Mouse (Mus musculus) liver, adult (tissue): ENCODE data around the gene Xpo4.

Experiments
- GATA4 ChIP-seq: IDR thresholded peaks from 2 replicates; pipeline ENCODE4 v1.6.1; 2014; ENCODE audit warnings: mild to moderate bottlenecking, low read length; ENCODE audit not compliant: insufficient replicate concordance

Xpo4 gene

GRCm38 (mm10) chr14:57692517-57693130, 27.4 kb upstream of the Xpo4 start:
- TF ChIP-seq GATA4, result no peak

DNA sequence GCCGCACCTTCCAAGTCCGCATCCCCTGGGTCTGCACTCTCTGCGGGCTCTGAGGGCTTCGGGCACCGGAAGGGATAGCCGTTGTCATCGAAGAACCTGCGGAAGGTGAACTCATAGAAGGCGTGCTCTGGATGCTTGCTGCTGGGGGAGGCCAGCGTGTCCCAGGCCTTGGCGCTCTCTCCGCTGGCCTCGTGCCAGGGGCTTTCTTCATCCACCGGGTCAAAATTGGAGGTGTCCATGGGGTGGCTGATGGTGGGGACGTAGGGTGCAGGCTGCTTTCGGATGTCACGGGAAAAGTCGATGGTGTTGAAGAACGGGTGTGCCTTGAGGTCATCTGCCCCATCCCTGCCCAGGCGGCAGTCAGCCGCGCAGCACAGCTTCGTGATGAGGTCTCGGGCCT, 26.1 kb upstream of the Xpo4 start:
- no peak for TF ChIP-seq GATA4

- no peak for TF ChIP-seq GATA4
These were observed 25.5 kb upstream of the Xpo4 start for GRCm38 (mm10) chr14:57690681-57691080.

DNA sequence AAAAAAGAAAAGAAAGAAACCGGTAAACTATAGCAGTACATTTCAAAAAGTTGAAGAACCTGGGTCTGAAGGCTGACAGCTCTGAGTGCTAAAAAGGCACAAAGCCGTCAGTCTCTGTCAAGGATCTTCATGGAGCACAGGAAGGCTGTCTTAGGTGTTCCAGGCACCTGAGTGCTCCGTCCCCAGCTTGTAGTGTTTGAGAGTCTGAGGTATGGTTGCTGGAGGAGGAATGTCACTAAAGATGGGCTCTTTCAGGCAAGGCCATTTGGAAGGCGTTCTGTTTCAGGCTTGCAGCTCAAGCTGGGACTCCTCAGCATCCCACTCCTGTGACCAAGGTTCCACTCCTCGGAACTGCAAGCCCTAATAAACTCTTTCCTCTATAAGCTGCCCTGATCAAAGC, 22.2 kb upstream of the Xpo4 start:
- TF ChIP-seq GATA4, result no peak

- TF ChIP-seq GATA4, result no peak
These were observed 21.4 kb upstream of the Xpo4 start for GRCm38 (mm10) chr14:57686647-57687046.

- no peak for TF ChIP-seq GATA4
These were observed 19.3 kb upstream of the Xpo4 start for GRCm38 (mm10) chr14:57684579-57684978.

DNA sequence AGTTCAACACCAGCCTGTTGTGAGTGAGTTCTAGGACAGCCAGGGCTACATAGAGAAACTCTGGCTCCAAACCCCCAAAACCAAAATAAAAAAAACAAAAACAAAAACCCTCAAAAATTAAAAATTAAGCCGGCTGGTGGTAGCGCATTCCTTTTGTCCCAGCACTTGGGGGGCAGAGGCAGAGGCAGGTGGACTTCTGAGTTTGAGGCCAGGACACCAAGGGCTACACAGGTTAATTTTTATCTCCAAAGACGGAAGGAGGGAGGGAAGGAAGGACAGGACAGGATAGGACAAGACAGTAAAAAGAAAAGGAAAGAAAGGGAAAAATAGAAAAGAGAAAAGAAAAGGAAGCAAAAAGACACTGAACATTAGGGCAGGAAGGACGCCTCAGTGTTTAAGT, 17.5 kb upstream of the Xpo4 start:
- no peak for TF ChIP-seq GATA4

- no peak for TF ChIP-seq GATA4
These were observed 14.8 kb upstream of the Xpo4 start for GRCm38 (mm10) chr14:57679958-57680535.

DNA sequence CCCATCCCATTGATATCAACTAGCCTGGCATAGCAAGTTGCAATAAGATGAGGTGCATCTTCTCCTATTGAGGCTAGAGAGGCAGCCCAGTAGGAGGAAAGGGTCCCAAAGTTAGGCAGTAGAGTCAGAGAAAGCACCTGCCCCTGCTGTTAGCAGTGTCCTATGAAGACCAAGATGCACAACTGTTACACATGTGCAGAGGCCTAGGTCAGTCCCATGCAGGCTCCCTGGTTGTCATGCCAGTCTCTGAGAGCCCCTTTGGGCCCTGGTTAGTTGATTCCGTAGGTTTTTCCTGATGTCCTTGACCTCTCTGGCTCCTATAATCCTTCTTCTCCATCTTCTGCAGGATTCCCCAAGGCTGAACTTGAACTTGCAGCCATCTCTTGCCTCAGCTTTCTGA, 14.3 kb upstream of the Xpo4 start:
- TF ChIP-seq GATA4, result no peak

DNA sequence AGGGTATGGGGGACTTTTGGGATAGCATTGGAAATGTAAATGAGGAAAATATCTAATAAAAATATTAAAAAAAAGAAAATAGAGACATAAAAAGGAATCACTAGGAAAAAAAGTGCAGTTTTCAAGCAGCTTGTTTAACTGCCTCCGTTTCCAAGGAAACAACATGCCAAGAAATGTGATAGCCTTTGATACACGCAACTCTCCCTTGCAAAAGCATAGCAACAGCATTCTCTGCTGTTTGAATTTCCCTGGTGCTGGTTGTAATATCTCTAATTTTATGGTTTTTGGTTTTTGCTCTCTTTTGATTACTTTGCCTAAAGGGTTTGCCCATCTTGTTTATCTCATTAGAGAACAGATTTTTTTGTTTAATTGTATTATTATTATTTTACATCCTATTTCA, 10.3 kb upstream of the Xpo4 start:
- no peak for TF ChIP-seq GATA4

GRCm38 (mm10) chr14:57665628-57665950, 359 bp upstream of the Xpo4 start:
- no peak for TF ChIP-seq GATA4

GRCm38 (mm10) chr14:57664311-57664821, 864 bp downstream of the Xpo4 start:
- TF ChIP-seq GATA4, result no peak

- no peak for TF ChIP-seq GATA4
These were observed 1.6 kb downstream of the Xpo4 start for GRCm38 (mm10) chr14:57663630-57664029.

GRCm38 (mm10) chr14:57658301-57658700, 6.9 kb downstream of the Xpo4 start:
- no peak for TF ChIP-seq GATA4

DNA sequence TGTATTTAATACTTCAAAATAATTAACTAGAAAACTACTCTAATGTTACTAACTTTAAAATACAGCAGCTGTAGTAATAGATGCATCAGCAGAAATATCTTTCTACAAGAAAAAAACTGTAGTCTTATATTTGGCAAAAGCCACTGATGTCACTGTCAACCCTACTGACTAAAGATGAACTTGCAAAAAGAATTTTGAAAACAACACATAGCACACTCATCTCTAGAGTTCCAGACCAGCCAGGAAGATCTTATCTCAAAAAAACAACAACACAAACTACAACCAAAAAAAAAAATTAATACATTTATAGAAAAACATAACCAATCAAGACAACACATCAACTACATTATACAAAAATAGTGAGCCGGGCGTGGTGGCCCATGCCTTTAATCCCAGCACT, 7.7 kb downstream of the Xpo4 start:
- no peak for TF ChIP-seq GATA4

- no peak for TF ChIP-seq GATA4
These were observed 15.7 kb downstream of the Xpo4 start for GRCm38 (mm10) chr14:57649501-57649900.

DNA sequence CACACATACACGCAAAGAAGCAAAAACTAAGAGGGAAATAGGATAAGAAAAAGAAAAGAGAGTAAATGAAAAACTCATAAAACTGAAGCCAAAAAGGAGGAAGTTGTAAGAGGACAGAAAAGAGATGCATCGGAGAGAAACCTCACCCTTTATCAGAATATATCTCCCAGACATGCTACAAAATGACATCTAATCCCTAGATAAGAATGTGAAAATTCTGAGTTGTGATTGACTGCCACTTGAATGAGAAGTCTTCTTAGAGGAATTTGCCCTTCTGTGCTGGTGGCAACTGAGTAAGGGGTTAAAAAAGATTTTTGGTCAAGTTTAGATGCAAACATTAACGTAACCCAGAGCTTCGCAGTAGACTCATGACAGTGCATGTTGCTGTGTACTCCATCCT, 19.1 kb downstream of the Xpo4 start:
- no peak for TF ChIP-seq GATA4
